Mouse (Mus musculus) small intestine, adult 2 months (tissue): ENCODE measurements around the gene Ufc1.

ENCODE experiments used
- CTCF ChIP-seq: fragments of 200-500 bp; IDR thresholded peaks from 2 replicates; pipeline ENCODE4 v1.5.1; 2012; ENCODE audit warnings: low read depth, mild to moderate bottlenecking, control low read depth, inconsistent platforms, low read length, moderate library complexity, mixed read lengths; ENCODE audit not compliant: insufficient replicate concordance, insufficient read length; ENCODE audit errors: extremely low read depth
- POLR2A ChIP-seq: fragments of 200-500 bp; IDR thresholded peaks from 2 replicates; pipeline ENCODE4 v1.6.1; 2012; ENCODE audit warnings: low read depth, mild to moderate bottlenecking, control low read depth, inconsistent platforms, low read length, moderate library complexity

DNA sequence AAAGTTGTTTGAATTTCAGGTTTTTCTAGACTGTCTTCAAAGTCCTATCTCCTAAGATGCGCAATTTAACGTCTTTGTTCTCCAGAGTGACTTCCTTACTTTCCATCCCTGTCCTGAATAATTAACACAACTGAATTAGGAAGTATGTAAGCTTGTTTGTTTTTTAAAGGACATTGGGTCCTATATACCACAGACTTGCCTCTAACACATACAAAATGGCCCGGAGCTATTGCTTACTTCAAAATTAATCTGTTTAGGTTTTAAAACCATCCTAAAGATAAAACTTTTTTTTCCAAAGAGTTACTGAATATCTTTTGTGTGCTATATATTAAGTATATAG, 209 bp upstream of the Ufc1 start:
- TF ChIP-seq CTCF = no peak
- no peak for TF ChIP-seq POLR2A
